Mouse (Mus musculus) midbrain, embryonic 10.5 days (tissue): Measurements from ENCODE around the gene Pla2g2d. TPM values are rescaled to one million over a fixed set of nuclear protein-coding genes. Genes with fewer than 3 reads are reported as not detected.
"Not testable (repeated sequence)": the region's sequence is repeated elsewhere in the genome, so short reads cannot be mapped to it uniquely, and the experiment has no call there.

ENCODE experiments used
- DNase-seq: peaks from one replicate; pipeline ENCODE4 v3.0.0-alpha.2; 2017; ENCODE audit warnings: low spot score
- H3K27ac ChIP-seq: fragments of 300-500 bp; sonication (generic); replicated peaks from 2 replicates; pipeline ENCODE4 v1.5.1; 2016; ENCODE audit warnings: mild to moderate bottlenecking
- H3K27me3 ChIP-seq: fragments of 300-500 bp; sonication (generic); 2 replicates; pipeline ENCODE4 v1.6.1; 2016; ENCODE audit warnings: low read depth, mild to moderate bottlenecking; ENCODE audit not compliant: poor library complexity, severe bottlenecking
- H3K36me3 ChIP-seq: fragments of 300-500 bp; sonication (generic); 2 replicates; pipeline ENCODE4 v1.6.1; 2016; ENCODE audit warnings: mild to moderate bottlenecking, moderate library complexity
- H3K4me1 ChIP-seq: fragments of 300-500 bp; sonication (generic); 2 replicates; pipeline ENCODE4 v1.6.1; 2016
- H3K4me3 ChIP-seq: fragments of 300-500 bp; sonication (generic); 2 replicates; pipeline ENCODE4 v1.5.1; 2016; ENCODE audit warnings: mild to moderate bottlenecking, moderate library complexity
- H3K9me3 ChIP-seq: fragments of 300-500 bp; sonication (generic); replicated peaks from 2 replicates; pipeline ENCODE4 v1.6.1; 2016; ENCODE audit warnings: mild to moderate bottlenecking
- WGBS: fragments of 180-500 bp; shearing (Covaris S2); methylation state at CpG from one replicate; pipeline ENCODE4 v1.1.7; 2016; 5-methylcytosine and 5-hydroxymethylcytosine counted together
- polyA plus RNA-seq: library from polyadenylated mRNA; unstranded; fragments of >200 nt; fragmentation: Nextera tagmentation; extraction: Ambion mirVana; gene quantifications from 2 replicates; pipeline ENCODE4 v1.2.1, GENCODE M21; 2016

The Pla2g2d gene
- polyA plus RNA-seq, 1 experiment from 2014 or later: 0.56 TPM

DNA sequence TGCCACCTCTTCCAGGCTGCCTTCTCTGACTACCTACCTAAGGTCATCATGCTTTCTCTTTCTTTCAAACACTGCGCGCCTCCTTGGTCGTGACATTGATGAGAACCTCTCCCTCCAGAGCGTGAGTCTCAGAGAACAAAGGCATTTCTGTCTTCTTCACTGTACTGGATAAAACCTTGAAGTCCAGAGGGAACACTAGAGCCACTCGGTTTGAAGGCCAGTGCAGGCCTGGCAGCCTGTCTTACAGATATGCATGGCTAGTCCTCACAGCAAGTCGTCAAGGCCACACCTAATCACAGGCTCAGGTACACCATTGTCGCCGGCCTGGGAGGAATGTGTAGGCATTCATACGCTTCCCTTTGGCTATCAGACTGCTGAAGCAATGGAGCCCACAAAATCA, 40.6 kb downstream of the Pla2g2d start:
- Histone ChIP-seq H3K27me3 (no peaks in the 10 kb centered on the region), H3K27ac (no peak overlapping the region), H3K36me3 (no peaks in the 10 kb centered on the region), H3K4me3 (no peak overlapping the region), H3K9me3 (no peaks in the 10 kb centered on the region), H3K4me1 (peaks cover 11% of the 10 kb centered on the region)
- WGBS: 86% methylated on average over 9 of the region's 9 CpGs
- no peak for DNase-seq

GRCm38 (mm10) chr4:138817736-138818135, 42.2 kb downstream of the Pla2g2d start:
- peaks cover 11% of the 10 kb centered on the region for H3K4me1 ChIP-seq
- no peaks in the 10 kb centered on the region for H3K36me3 ChIP-seq
- H3K4me3 ChIP-seq: no peak overlapping the region
- no peak for DNase-seq
- WGBS: 82% methylated on average over 6 of the region's 6 CpGs
- peaks cover 8% of the 10 kb centered on the region; the same call in 1 of the 2 replicates for H3K9me3 ChIP-seq
- no peak overlapping the region for H3K27ac ChIP-seq
- no peaks in the 10 kb centered on the region for H3K27me3 ChIP-seq

DNA sequence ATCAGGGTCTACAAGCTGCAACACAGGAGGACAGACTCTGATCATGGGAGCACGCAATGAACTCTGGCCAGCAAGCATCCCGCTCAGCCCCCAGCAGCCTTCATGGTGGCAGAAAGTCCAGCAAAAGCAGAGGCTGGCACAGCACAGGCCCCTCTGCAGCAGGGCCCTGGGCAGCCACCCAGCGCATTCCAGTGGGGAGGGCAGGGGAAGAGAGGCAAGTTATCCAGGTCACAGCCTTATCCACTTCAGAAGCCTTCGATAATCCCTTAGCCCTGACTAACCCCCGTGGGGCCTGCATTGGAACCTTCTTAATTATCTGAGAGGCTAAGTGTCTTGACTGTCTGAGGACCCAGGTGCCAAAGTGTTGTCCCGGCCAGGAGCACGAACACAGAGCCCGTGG, 43.6 kb downstream of the Pla2g2d start:
- H3K27ac ChIP-seq: 0 out of 2 replicates have a peak overlapping the region, but pooled peaks have one; percentile 30
- no peaks in the 10 kb centered on the region for H3K36me3 ChIP-seq
- peaks cover 18% of the 10 kb centered on the region; the same call in 1 of the 2 replicates for H3K9me3 ChIP-seq
- peak; percentile 16 for DNase-seq
- no peak overlapping the region for H3K4me3 ChIP-seq
- WGBS: 34% methylated on average over 8 of the region's 8 CpGs
- peaks cover 11% of the 10 kb centered on the region for H3K4me1 ChIP-seq
- H3K27me3 ChIP-seq: no peaks in the 10 kb centered on the region

DNA sequence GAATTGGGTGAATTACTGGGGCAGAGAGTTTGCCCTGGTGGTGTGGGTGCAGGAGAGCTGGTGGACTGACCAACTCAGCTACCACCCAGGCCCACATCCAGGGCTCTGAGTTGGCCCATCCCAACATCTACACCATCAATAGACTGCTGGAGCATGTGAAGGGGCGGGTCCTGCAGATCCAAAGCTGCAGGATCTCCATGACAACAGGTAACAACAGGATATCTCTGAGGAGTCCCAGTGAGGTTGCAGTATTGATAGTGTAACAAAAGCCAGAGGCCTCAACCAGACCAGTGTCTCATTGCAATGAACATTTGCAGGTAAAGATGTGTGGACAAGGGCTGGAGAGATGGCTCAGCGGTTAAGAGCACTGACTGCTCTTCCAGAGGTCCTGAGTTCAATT, 45.5 kb downstream of the Pla2g2d start:
- DNase-seq: no peak

GRCm38 (mm10) chr4:138824161-138824560, 48.6 kb downstream of the Pla2g2d start:
- DNase-seq: not testable (repeated sequence)

More for the DNA sequence above, 45.5 kb downstream of the Pla2g2d start:
- Histone ChIP-seq H3K27ac (no peak overlapping the region), H3K36me3 (no peaks in the 10 kb centered on the region), H3K9me3 (peaks cover 19% of the 10 kb centered on the region; the same call in 1 of the 2 replicates), H3K4me3 (no peak overlapping the region), H3K4me1 (peaks cover 15% of the 10 kb centered on the region), H3K27me3 (no peaks in the 10 kb centered on the region)
- WGBS: 79% methylated on average over 2 of the region's 2 CpGs

GRCm38 (mm10) chr4:138824660-138825059, 49.1 kb downstream of the Pla2g2d start:
- Histone ChIP-seq H3K4me3 (no peak overlapping the region), H3K4me1 (peaks cover 13% of the 10 kb centered on the region; the same call in 1 of the 2 replicates), H3K27ac (no peak overlapping the region), H3K9me3 (peaks cover 19% of the 10 kb centered on the region; the same call in 1 of the 2 replicates), H3K36me3 (no peaks in the 10 kb centered on the region), H3K27me3 (no peaks in the 10 kb centered on the region)
- no peak for DNase-seq
- WGBS: 85% methylated on average over 2 of the region's 2 CpGs

More at GRCm38 (mm10) chr4:138824161-138824560, 48.6 kb downstream of the Pla2g2d start:
- not testable (repeated sequence) for H3K27ac ChIP-seq, H3K27me3 ChIP-seq, H3K4me3 ChIP-seq, H3K36me3 ChIP-seq
- H3K9me3 ChIP-seq: peaks cover 19% of the 10 kb centered on the region; the same call in 1 of the 2 replicates
- WGBS: 81% methylated on average over 2 of the region's 2 CpGs
- peaks cover 16% of the 10 kb centered on the region for H3K4me1 ChIP-seq

- 72% methylated on average over 18 of the region's 18 CpGs for WGBS
- DNase-seq: no peak
- H3K4me3 ChIP-seq: no peak overlapping the region
- no peaks in the 10 kb centered on the region for H3K27me3 ChIP-seq
- no peak overlapping the region for H3K27ac ChIP-seq
- H3K36me3 ChIP-seq: no peaks in the 10 kb centered on the region
- H3K9me3 ChIP-seq: peaks cover 19% of the 10 kb centered on the region; the same call in 1 of the 2 replicates
- H3K4me1 ChIP-seq: peaks cover 23% of the 10 kb centered on the region
These were observed 50.4 kb downstream of the Pla2g2d start for GRCm38 (mm10) chr4:138825751-138826567.

DNA sequence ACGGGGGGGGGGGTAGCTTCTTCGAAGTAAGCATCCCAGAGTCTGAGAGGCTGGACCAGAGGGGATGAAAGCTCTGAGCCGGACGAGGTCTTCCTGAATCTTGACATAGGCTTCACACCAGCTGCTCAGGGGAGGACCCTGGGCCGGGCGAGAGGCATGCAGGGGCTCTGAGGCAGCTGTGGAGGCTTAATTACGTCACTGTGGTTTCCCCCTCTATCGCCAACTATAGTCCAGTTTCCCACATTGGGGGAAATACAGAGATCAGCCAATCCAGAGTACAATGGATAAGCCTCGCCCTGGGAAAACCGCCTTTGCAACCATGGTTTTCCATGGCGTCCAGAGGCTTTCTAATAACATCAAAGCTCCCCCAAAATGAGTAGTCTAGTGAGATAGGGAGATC, 51.6 kb downstream of the Pla2g2d start:
- no peaks in the 10 kb centered on the region for H3K36me3 ChIP-seq
- no peak overlapping the region for H3K4me3 ChIP-seq
- peaks cover 23% of the 10 kb centered on the region for H3K4me1 ChIP-seq
- H3K27ac ChIP-seq: 0 out of 2 replicates have a peak overlapping the region, but pooled peaks have one; percentile 3
- no peak for DNase-seq
- peaks cover 16% of the 10 kb centered on the region; the same call in 1 of the 2 replicates for H3K9me3 ChIP-seq
- peaks cover under 1% of the 10 kb centered on the region; the same call in 1 of the 2 replicates for H3K27me3 ChIP-seq
- 64% methylated on average over 11 of the region's 11 CpGs for WGBS

Other genes with a start within 250 kb of the Pla2g2d start
- gene Vwa5b1, start 139.9 kb upstream of the Pla2g2d start, polyA plus RNA-seq: 0.33 and 0.46 TPM in 2 replicates
- gene Pla2g2c, start 50.9 kb upstream of the Pla2g2d start, polyA plus RNA-seq: 0.62 and 0.70 TPM in 2 replicates
- 1.8 and 2.1 TPM in 2 replicates for gene Ubxn10, start 38.6 kb upstream of the Pla2g2d start, polyA plus RNA-seq
- 0.47 and 0.62 TPM in 2 replicates for gene Pla2g2f, start 18.1 kb upstream of the Pla2g2d start, polyA plus RNA-seq
- gene Pla2g5, start 87.7 kb downstream of the Pla2g2d start, polyA plus RNA-seq: 0.22 and 0.37 TPM in 2 replicates
- not detected in 2 replicates for gene Gm13030, start 98.2 kb downstream of the Pla2g2d start, polyA plus RNA-seq
- not detected in 2 replicates for gene Pla2g2e, start 102.2 kb downstream of the Pla2g2d start, polyA plus RNA-seq
- 2.1 and 3.0 TPM in 2 replicates for gene Otud3, start 138.2 kb downstream of the Pla2g2d start, polyA plus RNA-seq
- not detected in 2 replicates for gene Rnf186, start 191.4 kb downstream of the Pla2g2d start, polyA plus RNA-seq
- gene Tmco4, start 197.2 kb downstream of the Pla2g2d start, polyA plus RNA-seq: 0.87 and 0.98 TPM in 2 replicates